19 mouse cellular contexts compared by ENCODE assay signal in the genomic region with DNA sequence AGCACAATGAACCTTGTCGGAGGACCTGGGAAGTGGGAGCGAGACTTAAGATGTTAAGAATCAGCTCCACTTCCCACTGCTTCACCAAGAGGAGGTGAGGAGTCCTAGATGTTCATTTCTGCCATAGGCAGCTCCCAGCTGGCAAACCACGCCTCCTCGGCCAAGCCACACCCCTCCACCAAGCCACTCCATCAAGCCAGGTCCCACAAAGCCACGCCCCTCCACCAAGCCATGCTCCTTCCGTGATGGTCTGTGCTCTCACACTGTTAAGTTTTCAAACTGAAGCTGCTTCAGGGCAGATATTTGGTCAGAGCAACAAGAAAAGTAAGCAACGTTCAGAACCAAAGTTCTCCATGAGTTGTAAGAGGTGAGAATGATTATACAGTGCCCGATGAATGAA.
A peak's percentile ranks its signal among the peaks of the same experiment; 100 is the strongest.
DNase-seq lines count a peak whose midpoint lies in the region; ATAC-seq and TF ChIP-seq lines count a peak whose summit lies in the region.
"Had no signal": no experiment of that assay in that cellular context is flagged by ENCODE, and none has a peak within 500 bp of the region (broad histone marks: within the 10 kb centered on the region; RNA-seq: fewer than 3 reads in every experiment).

No protein-coding gene starts in this region.

- no peak overlapping the region for H3K4me2 ChIP-seq in intestine, embryonic 15.5 days (replicated peaks)
- H3K4me2 ChIP-seq in intestine, postnatal 0 days (replicated peaks; ENCODE audit: low read depth): no peak overlapping the region
- no peak overlapping the region for H3K4me2 ChIP-seq in stomach, postnatal 0 days (replicated peaks; ENCODE audit: low read depth)
- H3K4me2 ChIP-seq: liver, embryonic 11.5 days had no signal

- H3K36me3 ChIP-seq in intestine, embryonic 15.5 days: no peaks in the 10 kb centered on the region
- H3K36me3 ChIP-seq in intestine, postnatal 0 days (ENCODE audit: control insufficient read depth, insufficient read depth): no peaks in the 10 kb centered on the region
- no peaks in the 10 kb centered on the region for H3K36me3 ChIP-seq in stomach, postnatal 0 days (ENCODE audit: control insufficient read depth, insufficient read depth, low read length)
- no peaks in the 10 kb centered on the region for H3K36me3 ChIP-seq in forebrain, embryonic 10.5 days (replicated peaks)

- no peak for TF ChIP-seq POLR2A in lung, adult 2 months (IDR thresholded peaks at IDR 0.05; ENCODE audit: borderline replicate concordance, extremely low read depth, low read depth, low read length)

- H3K27me3 ChIP-seq in intestine, embryonic 15.5 days (replicated peaks): no peaks in the 10 kb centered on the region
- H3K27me3 ChIP-seq in intestine, postnatal 0 days (replicated peaks; ENCODE audit: control insufficient read depth, insufficient read depth, low read length): no peaks in the 10 kb centered on the region
- no peaks in the 10 kb centered on the region for H3K27me3 ChIP-seq in stomach, postnatal 0 days (ENCODE audit: control insufficient read depth, insufficient read depth, low read length)
- H3K27me3 ChIP-seq in forebrain, embryonic 10.5 days (ENCODE audit: poor library complexity, severe bottlenecking): no peaks in the 10 kb centered on the region

- no peak overlapping the region for H3K27ac ChIP-seq in intestine, embryonic 15.5 days
- H3K27ac ChIP-seq in intestine, postnatal 0 days (ENCODE audit: low read depth, low read length): no peak overlapping the region
- no peak overlapping the region for H3K27ac ChIP-seq in stomach, postnatal 0 days (replicated peaks)
- no peak overlapping the region for H3K27ac ChIP-seq in forebrain, embryonic 10.5 days

- H3K4me1 ChIP-seq in intestine, embryonic 15.5 days (replicated peaks): no peaks in the 10 kb centered on the region
- no peaks in the 10 kb centered on the region for H3K4me1 ChIP-seq in intestine, postnatal 0 days (replicated peaks; ENCODE audit: control insufficient read depth, insufficient read depth, low read length)
- no peaks in the 10 kb centered on the region for H3K4me1 ChIP-seq in lung, adult 2 months (ENCODE audit: control insufficient read depth, insufficient read depth, low read length)
- no peaks in the 10 kb centered on the region for H3K4me1 ChIP-seq in stomach, postnatal 0 days (replicated peaks; ENCODE audit: control insufficient read depth, insufficient read depth)
- no peaks in the 10 kb centered on the region for H3K4me1 ChIP-seq in forebrain, embryonic 10.5 days

- H3K9me3 ChIP-seq in intestine, embryonic 15.5 days: no peaks in the 10 kb centered on the region
- no peaks in the 10 kb centered on the region for H3K9me3 ChIP-seq in intestine, postnatal 0 days (ENCODE audit: control insufficient read depth)
- H3K9me3 ChIP-seq in stomach, postnatal 0 days (ENCODE audit: control insufficient read depth, low read length): no peaks in the 10 kb centered on the region
- no peaks in the 10 kb centered on the region for H3K9me3 ChIP-seq in forebrain, embryonic 10.5 days

- ATAC-seq in intestine, embryonic 15.5 days: peak; percentile 67; the same call in 1 of the 2 replicates
- ATAC-seq in intestine, postnatal 0 days: no peak
- ATAC-seq in stomach, postnatal 0 days (ENCODE audit: low FRiP score, low TSS enrichment): peak; percentile 89
- ATAC-seq: hindbrain, embryonic 16.5 days; midbrain, embryonic 16.5 days had no signal

- no peak for TF ChIP-seq CTCF in intestine, postnatal 0 days (IDR thresholded peaks at IDR 0.05; ENCODE audit: low read depth)
- TF ChIP-seq CTCF in lung, adult 2 months (IDR thresholded peaks at IDR 0.05; ENCODE audit: insufficient read depth, low read length): no peak
- no peak for TF ChIP-seq CTCF in stomach, postnatal 0 days (IDR thresholded peaks at IDR 0.05; ENCODE audit: low read depth)

- no peak overlapping the region for H3K4me3 ChIP-seq in intestine, embryonic 15.5 days (replicated peaks)
- no peak overlapping the region for H3K4me3 ChIP-seq in intestine, postnatal 0 days (ENCODE audit: low read depth, low read length)
- H3K4me3 ChIP-seq in lung, adult 2 months (replicated peaks; ENCODE audit: extremely low read depth, low read depth, low read length): no peak overlapping the region
- no peak overlapping the region for H3K4me3 ChIP-seq in stomach, postnatal 0 days (ENCODE audit: low read depth, low read length)
- H3K4me3 ChIP-seq in forebrain, embryonic 10.5 days: no peak overlapping the region

- DNase-seq in lung, postnatal 25 days (ENCODE audit: low spot score): peak; percentile 1
- DNase-seq in lung, adult 2 months: no peak
- peak; percentile 18 for DNase-seq in WW6 (ENCODE audit: low read depth, low spot score)
- peak; percentile 84 for DNase-seq in stomach, postnatal 0 days (ENCODE audit: low spot score)
- DNase-seq in cerebellum, postnatal 25 days: no peak
- no peak for DNase-seq in forebrain, embryonic 10.5 days (ENCODE audit: extremely low spot score, low spot score)
- DNase-seq: adrenal gland, postnatal 14 days; B cell, adult 2 months; cerebellum, adult 9-11 months; gastrocnemius, postnatal 10 days; heart, adult 18-20 months; heart, postnatal 36 days; kidney, adult 2 months; thymus, adult 18-20 months had no signal

- TF ChIP-seq EP300 in stomach, postnatal 0 days (optimal IDR thresholded peaks at IDR 0.05): no peak

- WGBS in intestine, embryonic 15.5 days: 64% methylated on average over 8 of the region's 8 CpGs
- 63% methylated on average over 8 of the region's 8 CpGs for WGBS in intestine, postnatal 0 days
- 67% methylated on average over 8 of the region's 8 CpGs for WGBS in lung, adult 2 months
- 68% methylated on average over 8 of the region's 8 CpGs for WGBS in stomach, postnatal 0 days
- 64% methylated on average over 8 of the region's 8 CpGs for WGBS in forebrain, embryonic 10.5 days

- no peak overlapping the region for H3K9ac ChIP-seq in intestine, embryonic 15.5 days
- H3K9ac ChIP-seq in intestine, postnatal 0 days (ENCODE audit: low read depth, low read length): no peak overlapping the region
- no peak overlapping the region for H3K9ac ChIP-seq in stomach, postnatal 0 days (ENCODE audit: low read length)

Comparison
In these comparisons a context has a peak if more than half of its experiments do, and no peak if none do; other contexts are left out.
1. DNase-seq: peak in lung, postnatal 25 days (single experiment), WW6 (single experiment) and stomach, postnatal 0 days (single experiment); none in lung, adult 2 months (single experiment), cerebellum, postnatal 25 days (0 of 2) and forebrain, embryonic 10.5 days (single experiment).